Mouse (Mus musculus): ENCODE results near the gene Sergef. TPM values are rescaled to one million over a fixed set of nuclear protein-coding genes. Genes with fewer than 3 reads are reported as not detected.

Sergef gene
- polyA plus RNA-seq, 1 experiment from 2014 or later, result 45.6 TPM

GRCm38 (mm10) chr7:46448922-46449645 is 190.5 kb downstream of the Sergef start:
- no peak overlapping the region for H3K4me3 ChIP-seq
- H3K4me1 ChIP-seq, result peaks cover 34% of the 10 kb centered on the region
- WGBS, result 41% methylated on average over 6 of the region's 6 CpGs
- H3K27me3 ChIP-seq (replicated peaks), result no peaks in the 10 kb centered on the region
- H3K36me3 ChIP-seq (replicated peaks), result no peaks in the 10 kb centered on the region
- no peak overlapping the region for H3K4me2 ChIP-seq
- H3K9me3 ChIP-seq, result no peaks in the 10 kb centered on the region
- H3K9ac ChIP-seq, result no peak overlapping the region
- H3K27ac ChIP-seq, result peak overlapping the region; percentile 48
- peak; percentile 48; the same call in 1 of the 2 replicates for ATAC-seq (replicated peaks)

GRCm38 (mm10) chr7:46447473-46448165 is 192.0 kb downstream of the Sergef start:
- Histone ChIP-seq H3K4me3 (no peak overlapping the region), H3K27me3 (replicated peaks) (no peaks in the 10 kb centered on the region), H3K4me2 (no peak overlapping the region), H3K27ac (peak overlapping the region; percentile 47), H3K36me3 (replicated peaks) (no peaks in the 10 kb centered on the region), H3K9ac (no peak overlapping the region), H3K9me3 (no peaks in the 10 kb centered on the region), H3K4me1 (peaks cover 26% of the 10 kb centered on the region)
- WGBS, result 44% methylated on average over 9 of the region's 9 CpGs
- no peak for ATAC-seq (replicated peaks)

GRCm38 (mm10) chr7:46445896-46446295 is 193.7 kb downstream of the Sergef start:
- Histone ChIP-seq H3K4me3 (no peak overlapping the region), H3K9ac (no peak overlapping the region), H3K4me2 (no peak overlapping the region), H3K9me3 (no peaks in the 10 kb centered on the region), H3K27me3 (replicated peaks) (no peaks in the 10 kb centered on the region), H3K36me3 (replicated peaks) (no peaks in the 10 kb centered on the region), H3K4me1 (peaks cover 26% of the 10 kb centered on the region), H3K27ac (no peak overlapping the region)
- WGBS, result 86% methylated on average over 6 of the region's 6 CpGs
- no peak for ATAC-seq (replicated peaks)

GRCm38 (mm10) chr7:46443163-46443562 is 196.4 kb downstream of the Sergef start:
- WGBS, result 78% methylated on average over 10 of the region's 10 CpGs
- no peak overlapping the region for H3K4me2 ChIP-seq
- ATAC-seq (replicated peaks), result no peak
- peaks cover 10% of the 10 kb centered on the region; the same call in 1 of the 2 replicates for H3K4me1 ChIP-seq
- no peaks in the 10 kb centered on the region for H3K27me3 ChIP-seq (replicated peaks)
- no peaks in the 10 kb centered on the region for H3K9me3 ChIP-seq
- H3K4me3 ChIP-seq, result no peak overlapping the region
- H3K27ac ChIP-seq, result no peak overlapping the region
- no peaks in the 10 kb centered on the region for H3K36me3 ChIP-seq (replicated peaks)
- H3K9ac ChIP-seq, result no peak overlapping the region

- no peak overlapping the region for H3K27ac ChIP-seq
- 64% methylated on average over 9 of the region's 9 CpGs for WGBS
- no peak overlapping the region for H3K4me3 ChIP-seq
- no peak overlapping the region for H3K9ac ChIP-seq
- H3K4me2 ChIP-seq, result no peak overlapping the region
- peaks cover 4% of the 10 kb centered on the region; the same call in 1 of the 2 replicates for H3K36me3 ChIP-seq (replicated peaks)
- no peaks in the 10 kb centered on the region for H3K9me3 ChIP-seq
- no peak for ATAC-seq (replicated peaks)
- no peaks in the 10 kb centered on the region for H3K27me3 ChIP-seq (replicated peaks)
- H3K4me1 ChIP-seq, result peaks cover 2% of the 10 kb centered on the region
These were observed 201.0 kb downstream of the Sergef start for GRCm38 (mm10) chr7:46438537-46439141.

- no peak for ATAC-seq (replicated peaks)
- 96% methylated on average over 5 of the region's 5 CpGs for WGBS
- Histone ChIP-seq H3K9ac (no peak overlapping the region), H3K27me3 (replicated peaks) (no peaks in the 10 kb centered on the region), H3K4me2 (no peak overlapping the region), H3K36me3 (replicated peaks) (peaks cover 4% of the 10 kb centered on the region; the same call in 1 of the 2 replicates), H3K4me3 (no peak overlapping the region), H3K9me3 (no peaks in the 10 kb centered on the region), H3K4me1 (peaks cover 4% of the 10 kb centered on the region), H3K27ac (no peak overlapping the region)
These were observed 203.8 kb downstream of the Sergef start for GRCm38 (mm10) chr7:46435833-46436232.

- WGBS, result 31% methylated on average over 5 of the region's 5 CpGs
- no peak overlapping the region for H3K9ac ChIP-seq
- peak; percentile 69 for ATAC-seq (replicated peaks)
- H3K4me1 ChIP-seq, result peaks cover 4% of the 10 kb centered on the region
- peaks cover 4% of the 10 kb centered on the region; the same call in 1 of the 2 replicates for H3K36me3 ChIP-seq (replicated peaks)
- H3K27ac ChIP-seq, result no peak overlapping the region
- H3K27me3 ChIP-seq (replicated peaks), result no peaks in the 10 kb centered on the region
- H3K4me2 ChIP-seq, result no peak overlapping the region
- no peak overlapping the region for H3K4me3 ChIP-seq
- no peaks in the 10 kb centered on the region for H3K9me3 ChIP-seq
These were observed 205.7 kb downstream of the Sergef start for GRCm38 (mm10) chr7:46433874-46434273.

- peaks cover 40% of the 10 kb centered on the region for H3K4me1 ChIP-seq
- ATAC-seq (replicated peaks), result no peak
- no peak overlapping the region for H3K27ac ChIP-seq
- no peak overlapping the region for H3K4me2 ChIP-seq
- H3K9ac ChIP-seq, result no peak overlapping the region
- no peaks in the 10 kb centered on the region for H3K27me3 ChIP-seq (replicated peaks)
- WGBS, result 52% methylated on average over 4 of the region's 4 CpGs
- no peaks in the 10 kb centered on the region for H3K36me3 ChIP-seq (replicated peaks)
- H3K9me3 ChIP-seq, result no peaks in the 10 kb centered on the region
- H3K4me3 ChIP-seq, result no peak overlapping the region
These were observed 214.6 kb downstream of the Sergef start for GRCm38 (mm10) chr7:46425012-46425411.

GRCm38 (mm10) chr7:46423951-46424350 is 215.7 kb downstream of the Sergef start:
- Histone ChIP-seq H3K9me3 (no peaks in the 10 kb centered on the region), H3K27me3 (replicated peaks) (no peaks in the 10 kb centered on the region), H3K36me3 (replicated peaks) (no peaks in the 10 kb centered on the region), H3K4me1 (peaks cover 40% of the 10 kb centered on the region), H3K9ac (no peak overlapping the region), H3K4me2 (no peak overlapping the region), H3K4me3 (no peak overlapping the region), H3K27ac (no peak overlapping the region)
- 58% methylated on average over 3 of the region's 3 CpGs for WGBS
- ATAC-seq (replicated peaks), result no peak

- Histone ChIP-seq H3K9ac (no peak overlapping the region), H3K4me3 (no peak overlapping the region), H3K27me3 (replicated peaks) (no peaks in the 10 kb centered on the region), H3K9me3 (no peaks in the 10 kb centered on the region), H3K27ac (peak overlapping the region; percentile 83), H3K4me1 (peaks cover 43% of the 10 kb centered on the region), H3K36me3 (replicated peaks) (no peaks in the 10 kb centered on the region), H3K4me2 (peak overlapping the region; percentile 39)
- WGBS, result 48% methylated on average over 17 of the region's 18 CpGs
- ATAC-seq (replicated peaks), result peak; percentile 69
These were observed 216.7 kb downstream of the Sergef start for GRCm38 (mm10) chr7:46422764-46423412.

GRCm38 (mm10) chr7:46422052-46422763 is 217.4 kb downstream of the Sergef start:
- Histone ChIP-seq H3K4me2 (peak overlapping the region; percentile 39), H3K27me3 (replicated peaks) (no peaks in the 10 kb centered on the region), H3K27ac (peak overlapping the region; percentile 83), H3K4me3 (no peak overlapping the region), H3K9ac (no peak overlapping the region), H3K4me1 (peaks cover 43% of the 10 kb centered on the region), H3K36me3 (replicated peaks) (no peaks in the 10 kb centered on the region), H3K9me3 (no peaks in the 10 kb centered on the region)
- 27% methylated on average over 8 of the region's 8 CpGs for WGBS
- peak; percentile 84 for ATAC-seq (replicated peaks)

All from midbrain, embryonic 15.5 days (tissue).